Mouse (Mus musculus): Measurements from ENCODE around the gene Trim62.

The Trim62 gene

GRCm38 (mm10) chr4:128883379-128883781, at the start of gene Trim62:
Trim62 (plus strand) TSS chr4:128883580.
- peak; percentile 50 for DNase-seq (ENCODE audit: low spot score)

- no peak for DNase-seq (ENCODE audit: low spot score)
These were observed 45.2 kb upstream of the Trim62 start for GRCm38 (mm10) chr4:128838202-128838601.

GRCm38 (mm10) chr4:128839811-128840738, 43.3 kb upstream of the Trim62 start:
- peak; percentile 21 for DNase-seq (ENCODE audit: low spot score)

GRCm38 (mm10) chr4:128841259-128841658, 42.1 kb upstream of the Trim62 start:
- no peak for DNase-seq (ENCODE audit: low spot score)

GRCm38 (mm10) chr4:128844566-128844965, 38.8 kb upstream of the Trim62 start:
- DNase-seq (ENCODE audit: low spot score): no peak

GRCm38 (mm10) chr4:128845367-128845973, 37.9 kb upstream of the Trim62 start:
- no peak for DNase-seq (ENCODE audit: low spot score)

- no peak for DNase-seq (ENCODE audit: low spot score)
These were observed 34.4 kb upstream of the Trim62 start for GRCm38 (mm10) chr4:128848961-128849360.

GRCm38 (mm10) chr4:128849686-128850085, 33.7 kb upstream of the Trim62 start:
- no peak for DNase-seq (ENCODE audit: low spot score)

GRCm38 (mm10) chr4:128852266-128852887, 31.0 kb upstream of the Trim62 start:
- DNase-seq (ENCODE audit: low spot score): no peak

GRCm38 (mm10) chr4:128853117-128853516, 30.3 kb upstream of the Trim62 start:
- DNase-seq (ENCODE audit: low spot score): no peak

- DNase-seq (ENCODE audit: low spot score): peak; percentile 35
These were observed 27.8 kb upstream of the Trim62 start for GRCm38 (mm10) chr4:128855613-128856040.

GRCm38 (mm10) chr4:128857212-128857611, 26.2 kb upstream of the Trim62 start:
- no peak for DNase-seq (ENCODE audit: low spot score)

- peak; percentile 41 for DNase-seq (ENCODE audit: low spot score)
These were observed 25.2 kb upstream of the Trim62 start for GRCm38 (mm10) chr4:128858226-128858625.

- DNase-seq (ENCODE audit: low spot score): no peak
These were observed 24.5 kb upstream of the Trim62 start for GRCm38 (mm10) chr4:128858878-128859277.

GRCm38 (mm10) chr4:128872992-128873391, 10.4 kb upstream of the Trim62 start:
- DNase-seq (ENCODE audit: low spot score): no peak

- DNase-seq (ENCODE audit: low spot score): no peak
These were observed 9.3 kb upstream of the Trim62 start for GRCm38 (mm10) chr4:128874062-128874461.

GRCm38 (mm10) chr4:128875439-128875838, 7.9 kb upstream of the Trim62 start:
- no peak for DNase-seq (ENCODE audit: low spot score)

- no peak for DNase-seq (ENCODE audit: low spot score)
These were observed 5.9 kb upstream of the Trim62 start for GRCm38 (mm10) chr4:128877520-128877919.

- no peak for DNase-seq (ENCODE audit: low spot score)
These were observed 4.4 kb upstream of the Trim62 start for GRCm38 (mm10) chr4:128878901-128879491.

- DNase-seq (ENCODE audit: low spot score): no peak
These were observed 676 bp downstream of the Trim62 start for GRCm38 (mm10) chr4:128883801-128884710.

GRCm38 (mm10) chr4:128884711-128885095, 1.3 kb downstream of the Trim62 start:
- no peak for DNase-seq (ENCODE audit: low spot score)

Data from ovary, postnatal 10 days (tissue).